Mouse (Mus musculus) kidney, embryonic 16.5 days (tissue): ENCODE measurements around the gene Hjurp. TPM values are rescaled to one million over a fixed set of nuclear protein-coding genes. Genes with fewer than 3 reads are reported as not detected.

ENCODE experiments used
- ATAC-seq: fragments of 200-750 bp; cut with Nextera tagmentation; 2 replicates; pipeline ENCODE4 v1.8.0; 2017; ENCODE audit warnings: moderate TSS enrichment; ENCODE audit not compliant: low FRiP score, low TSS enrichment
- H3K27ac ChIP-seq: fragments of 300-500 bp; sonication (generic); 2 replicates; pipeline ENCODE4 v1.5.1; 2014; ENCODE audit warnings: low read length
- H3K27me3 ChIP-seq: fragments of 300-500 bp; sonication (generic); 2 replicates; pipeline ENCODE4 v1.6.1; 2014; ENCODE audit warnings: low read length, control low read depth, mixed read lengths; ENCODE audit not compliant: insufficient read depth
- H3K36me3 ChIP-seq: fragments of 300-500 bp; sonication (generic); 2 replicates; pipeline ENCODE4 v1.6.1; 2014; ENCODE audit warnings: low read length, control low read depth, mixed read lengths; ENCODE audit not compliant: insufficient read depth
- H3K4me1 ChIP-seq: fragments of 300-500 bp; sonication (generic); 2 replicates; pipeline ENCODE4 v1.6.1; 2014; ENCODE audit warnings: low read length, control low read depth, mixed read lengths; ENCODE audit not compliant: insufficient read depth
- H3K4me2 ChIP-seq: fragments of 300-500 bp; sonication (generic); replicated peaks from 2 replicates; pipeline ENCODE4 v1.6.1; 2014; ENCODE audit warnings: low read depth, low read length
- H3K4me3 ChIP-seq: fragments of 300-500 bp; sonication (generic); 2 replicates; pipeline ENCODE4 v1.5.1; 2014; ENCODE audit warnings: mild to moderate bottlenecking, low read length
- H3K9ac ChIP-seq: fragments of 300-500 bp; sonication (generic); replicated peaks from 2 replicates; pipeline ENCODE4 v1.6.1; 2014; ENCODE audit warnings: low read length
- H3K9me3 ChIP-seq: fragments of 300-500 bp; sonication (generic); 2 replicates; pipeline ENCODE4 v1.6.1; 2016; ENCODE audit warnings: low read length, control low read depth
- WGBS: fragments of 180-500 bp; shearing (Covaris S2); extraction: QIAGEN DNeasy Blood & Tissue Kit; methylation state at CpG from one replicate; pipeline ENCODE4 v1.1.7; 2014; 5-methylcytosine and 5-hydroxymethylcytosine counted together
- polyA plus RNA-seq: library from polyadenylated mRNA; unstranded; fragments of >200 nt; fragmentation: Nextera tagmentation; extraction: Ambion mirVana; gene quantifications from 2 replicates; pipeline ENCODE4 v1.2.1, GENCODE M21; 2015

Hjurp gene
- 168 and 187 TPM in 2 replicates for polyA plus RNA-seq

DNA sequence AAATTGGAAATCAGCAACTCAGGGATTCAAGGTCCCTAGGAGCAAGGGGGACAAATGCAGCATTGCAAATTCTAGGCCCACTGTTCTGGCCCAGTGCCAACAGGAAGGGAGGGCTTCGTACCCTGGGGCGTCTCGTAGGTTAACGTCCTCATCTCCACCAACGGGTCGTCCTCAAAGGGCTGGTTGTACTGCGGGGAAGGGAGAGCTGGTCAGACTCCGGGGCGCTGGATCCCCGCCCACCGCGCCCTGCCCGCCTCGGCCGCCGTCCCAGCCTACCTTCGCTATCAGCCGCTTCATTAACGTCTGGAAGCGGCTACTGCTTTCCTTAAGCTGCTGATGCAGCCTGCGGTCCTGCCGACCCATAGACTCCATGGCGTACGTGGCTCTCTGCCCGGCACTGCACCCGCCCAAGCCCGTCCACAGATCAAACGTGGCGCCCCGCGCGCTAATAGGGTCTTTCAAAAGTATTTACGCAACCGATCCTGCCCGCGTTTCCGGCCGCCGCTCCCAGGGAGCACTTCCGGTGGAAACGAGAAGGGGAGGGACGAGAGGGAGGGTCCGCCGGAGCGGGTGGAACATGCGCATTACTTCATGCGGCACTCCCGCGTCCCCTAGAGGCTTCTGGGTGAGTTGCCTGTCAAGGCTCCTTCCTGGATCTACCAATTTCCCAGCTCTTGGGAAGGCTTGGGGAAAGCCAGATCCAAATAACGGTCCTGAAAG, at the start of gene Hjurp, which contains the start of gene Trpm8:
Gene Hjurp (minus strand): TSS at position 536 of the 720 bp plus-strand sequence.
Gene Trpm8 (plus strand): TSS at position 564 of the 720 bp plus-strand sequence.
- Histone ChIP-seq H3K9ac (peak within 1 kb of the TSS; percentile 70), H3K4me2 (peak within 1 kb of the TSS; percentile 53), H3K27me3 (no peaks in the 10 kb centered on the region), H3K27ac (peak within 1 kb of the TSS; percentile 74), H3K36me3 (peaks cover 32% of the 10 kb centered on the region), H3K4me3 (peak within 1 kb of the TSS; percentile 52), H3K4me1 (peaks cover 13% of the 10 kb centered on the region), H3K9me3 (peaks cover 3% of the 10 kb centered on the region; the same call in 1 of the 2 replicates)
- WGBS = 1% methylated on average over 50 of the region's 50 CpGs
- peak; percentile 97 for ATAC-seq

DNA sequence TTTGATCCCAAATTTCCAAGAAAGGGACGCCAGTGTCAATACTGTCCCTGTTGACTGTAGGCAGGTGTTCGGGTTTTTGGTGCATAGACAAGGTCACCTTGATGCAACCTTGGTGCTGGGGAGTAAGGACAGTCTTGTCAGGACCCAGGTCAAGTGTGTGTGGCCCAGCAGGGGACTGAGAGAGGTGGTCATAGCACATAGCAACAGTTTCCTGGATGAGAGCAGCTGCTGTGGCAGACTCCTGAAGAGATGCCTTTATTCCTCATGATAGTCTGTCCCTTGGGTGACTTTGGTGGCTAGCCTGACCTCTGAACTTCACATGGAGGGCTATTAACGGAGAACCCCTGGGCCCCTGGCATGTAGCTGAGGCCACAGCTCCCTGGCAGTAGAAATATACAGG, 45.7 kb upstream of the Hjurp start:
- no peak for ATAC-seq
- 78% methylated on average over 3 of the region's 3 CpGs for WGBS
- no peak overlapping the region for H3K27ac ChIP-seq

GRCm38 (mm10) chr1:88322146-88322545, 44.7 kb upstream of the Hjurp start:
- no peak overlapping the region for H3K4me2 ChIP-seq
- no peaks in the 10 kb centered on the region for H3K9me3 ChIP-seq
- no peaks in the 10 kb centered on the region for H3K4me1 ChIP-seq
- no peak overlapping the region for H3K9ac ChIP-seq
- no peak overlapping the region for H3K27ac ChIP-seq
- no peaks in the 10 kb centered on the region for H3K27me3 ChIP-seq
- ATAC-seq = no peak
- no peaks in the 10 kb centered on the region for H3K36me3 ChIP-seq
- H3K4me3 ChIP-seq = no peak overlapping the region

More for the DNA sequence above, 45.7 kb upstream of the Hjurp start:
- Histone ChIP-seq H3K4me3 (no peak overlapping the region), H3K4me2 (no peak overlapping the region), H3K9me3 (no peaks in the 10 kb centered on the region), H3K36me3 (no peaks in the 10 kb centered on the region), H3K27me3 (no peaks in the 10 kb centered on the region), H3K4me1 (no peaks in the 10 kb centered on the region), H3K9ac (no peak overlapping the region)

DNA sequence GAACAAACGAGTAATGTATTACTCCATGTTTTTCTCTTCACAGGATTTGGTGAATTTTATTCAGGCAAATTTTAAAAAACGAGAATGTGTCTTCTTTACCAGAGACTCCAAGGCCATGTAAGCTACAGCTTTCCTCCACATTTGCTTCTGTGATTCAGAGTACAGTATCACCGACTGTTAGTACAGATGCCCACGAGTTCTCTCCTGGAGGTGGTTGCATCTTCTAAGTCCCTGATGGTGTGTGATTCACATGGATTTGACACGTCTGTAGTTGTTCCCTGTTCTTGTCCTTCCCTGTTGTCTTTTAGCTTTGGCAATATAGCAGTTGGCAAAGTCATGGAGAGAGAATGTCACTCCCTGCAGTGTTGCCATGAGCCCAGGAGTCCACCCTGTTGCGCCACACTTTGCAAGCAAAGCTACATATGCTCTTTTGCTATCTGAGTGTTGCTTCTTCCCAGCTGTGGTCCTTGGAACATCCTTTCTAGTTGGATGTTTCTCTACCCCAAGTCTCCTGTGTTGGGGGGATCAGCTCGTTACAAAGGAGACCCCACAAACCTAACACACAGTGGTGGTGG, 43.5 kb upstream of the Hjurp start:
- no peak for ATAC-seq
- no peaks in the 10 kb centered on the region for H3K36me3 ChIP-seq
- H3K4me3 ChIP-seq = no peak overlapping the region
- no peak overlapping the region for H3K9ac ChIP-seq
- no peaks in the 10 kb centered on the region for H3K4me1 ChIP-seq
- 82% methylated on average over 7 of the region's 7 CpGs for WGBS
- H3K27me3 ChIP-seq = no peaks in the 10 kb centered on the region
- no peak overlapping the region for H3K4me2 ChIP-seq
- H3K9me3 ChIP-seq = no peaks in the 10 kb centered on the region
- no peak overlapping the region for H3K27ac ChIP-seq

DNA sequence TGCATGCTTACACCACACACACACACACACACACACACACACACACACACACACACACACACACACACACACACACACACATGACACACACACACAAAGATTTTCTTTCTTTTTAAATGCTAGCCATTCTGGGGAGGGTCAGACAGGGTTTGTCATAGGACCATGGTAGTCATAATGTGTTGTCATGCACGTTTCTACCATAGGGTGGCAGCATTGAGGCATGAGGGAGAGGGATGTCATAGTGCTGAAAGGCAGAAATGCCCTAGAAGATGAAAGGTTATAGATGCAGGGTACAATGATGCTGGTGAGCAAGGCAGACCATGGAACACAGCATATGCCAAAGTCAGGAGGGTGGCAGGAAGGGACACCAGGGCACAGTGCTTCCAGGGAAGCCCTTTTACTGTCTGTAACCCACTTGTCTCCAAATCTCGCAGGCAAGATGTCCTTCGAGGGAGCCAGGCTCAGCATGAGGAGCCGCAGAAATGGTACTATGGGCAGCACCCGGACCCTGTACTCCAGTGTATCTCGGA, 41.2 kb upstream of the Hjurp start:
- no peak overlapping the region for H3K27ac ChIP-seq
- no peak overlapping the region for H3K9ac ChIP-seq
- no peaks in the 10 kb centered on the region for H3K36me3 ChIP-seq
- H3K4me3 ChIP-seq = no peak overlapping the region
- no peaks in the 10 kb centered on the region for H3K27me3 ChIP-seq
- no peak for ATAC-seq
- no peaks in the 10 kb centered on the region for H3K9me3 ChIP-seq
- WGBS = 74% methylated on average over 6 of the region's 6 CpGs
- no peaks in the 10 kb centered on the region for H3K4me1 ChIP-seq
- H3K4me2 ChIP-seq = no peak overlapping the region

DNA sequence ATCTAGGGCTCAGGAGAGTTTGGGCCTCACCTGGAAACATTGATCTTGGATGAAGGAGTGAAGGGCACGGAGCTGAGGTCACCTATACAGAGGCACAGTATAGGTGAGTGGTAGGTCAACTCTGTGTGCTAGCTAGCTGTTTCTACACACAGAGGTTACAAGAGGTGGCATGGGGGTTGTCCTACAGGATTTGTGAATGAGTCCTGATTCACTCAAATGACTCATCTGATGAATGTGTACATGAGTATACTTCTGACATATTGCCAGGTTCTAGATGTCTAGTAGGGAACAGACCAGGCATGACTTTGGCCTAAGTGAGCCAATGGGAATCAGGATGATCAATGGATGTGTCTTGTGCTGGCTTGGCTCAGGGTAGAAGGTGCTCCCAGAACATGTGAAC, 39.8 kb upstream of the Hjurp start:
- no peaks in the 10 kb centered on the region for H3K36me3 ChIP-seq
- H3K4me1 ChIP-seq = no peaks in the 10 kb centered on the region
- H3K27ac ChIP-seq = no peak overlapping the region
- no peak overlapping the region for H3K4me3 ChIP-seq
- 86% methylated on average over 1 of the region's 1 CpGs for WGBS
- no peaks in the 10 kb centered on the region for H3K27me3 ChIP-seq
- ATAC-seq = no peak
- H3K4me2 ChIP-seq = no peak overlapping the region
- no peaks in the 10 kb centered on the region for H3K9me3 ChIP-seq
- no peak overlapping the region for H3K9ac ChIP-seq

GRCm38 (mm10) chr1:88310349-88310748, 32.9 kb upstream of the Hjurp start:
- Histone ChIP-seq H3K4me1 (no peaks in the 10 kb centered on the region), H3K27me3 (no peaks in the 10 kb centered on the region), H3K9me3 (peaks cover 46% of the 10 kb centered on the region), H3K4me2 (no peak overlapping the region), H3K36me3 (no peaks in the 10 kb centered on the region), H3K27ac (no peak overlapping the region), H3K4me3 (no peak overlapping the region), H3K9ac (no peak overlapping the region)
- no peak for ATAC-seq
- 67% methylated on average over 3 of the region's 3 CpGs for WGBS

GRCm38 (mm10) chr1:88309905-88310304, 32.5 kb upstream of the Hjurp start:
- Histone ChIP-seq H3K27ac (no peak overlapping the region), H3K9me3 (peaks cover 51% of the 10 kb centered on the region), H3K36me3 (no peaks in the 10 kb centered on the region), H3K27me3 (no peaks in the 10 kb centered on the region), H3K4me2 (no peak overlapping the region), H3K4me3 (no peak overlapping the region), H3K9ac (no peak overlapping the region), H3K4me1 (no peaks in the 10 kb centered on the region)
- 54% methylated on average over 3 of the region's 3 CpGs for WGBS
- no peak for ATAC-seq

- Histone ChIP-seq H3K4me3 (no peak overlapping the region), H3K27ac (no peak overlapping the region), H3K27me3 (no peaks in the 10 kb centered on the region), H3K4me1 (no peaks in the 10 kb centered on the region), H3K9ac (no peak overlapping the region), H3K4me2 (no peak overlapping the region), H3K9me3 (peaks cover 60% of the 10 kb centered on the region), H3K36me3 (no peaks in the 10 kb centered on the region)
- no peak for ATAC-seq
- 47% methylated on average over 2 of the region's 2 CpGs for WGBS
These were observed 31.6 kb upstream of the Hjurp start for GRCm38 (mm10) chr1:88309020-88309419.

GRCm38 (mm10) chr1:88307180-88307579, 29.7 kb upstream of the Hjurp start:
- 65% methylated on average over 12 of the region's 12 CpGs for WGBS
- Histone ChIP-seq H3K27ac (no peak overlapping the region), H3K4me1 (no peaks in the 10 kb centered on the region), H3K36me3 (no peaks in the 10 kb centered on the region), H3K4me2 (no peak overlapping the region), H3K27me3 (no peaks in the 10 kb centered on the region), H3K4me3 (no peak overlapping the region), H3K9me3 (peaks cover 76% of the 10 kb centered on the region), H3K9ac (no peak overlapping the region)
- no peak for ATAC-seq
